Mouse (Mus musculus) heart, adult 2 months (tissue): ENCODE results near the gene A630095N17Rik.

Experiments
- CTCF ChIP-seq: fragments of 200-600 bp; IDR thresholded peaks from 2 replicates; pipeline ENCODE4 v1.8.1; 2022; ENCODE audit warnings: antibody characterized with exemption, mild to moderate bottlenecking, moderate library complexity
- POLR2A ChIP-seq: fragments of 200-500 bp; IDR thresholded peaks from 2 replicates; pipeline ENCODE4 v1.6.1; 2011; ENCODE audit warnings: mild to moderate bottlenecking, low read depth, low read length, control low read depth; ENCODE audit not compliant: insufficient read depth

DNA sequence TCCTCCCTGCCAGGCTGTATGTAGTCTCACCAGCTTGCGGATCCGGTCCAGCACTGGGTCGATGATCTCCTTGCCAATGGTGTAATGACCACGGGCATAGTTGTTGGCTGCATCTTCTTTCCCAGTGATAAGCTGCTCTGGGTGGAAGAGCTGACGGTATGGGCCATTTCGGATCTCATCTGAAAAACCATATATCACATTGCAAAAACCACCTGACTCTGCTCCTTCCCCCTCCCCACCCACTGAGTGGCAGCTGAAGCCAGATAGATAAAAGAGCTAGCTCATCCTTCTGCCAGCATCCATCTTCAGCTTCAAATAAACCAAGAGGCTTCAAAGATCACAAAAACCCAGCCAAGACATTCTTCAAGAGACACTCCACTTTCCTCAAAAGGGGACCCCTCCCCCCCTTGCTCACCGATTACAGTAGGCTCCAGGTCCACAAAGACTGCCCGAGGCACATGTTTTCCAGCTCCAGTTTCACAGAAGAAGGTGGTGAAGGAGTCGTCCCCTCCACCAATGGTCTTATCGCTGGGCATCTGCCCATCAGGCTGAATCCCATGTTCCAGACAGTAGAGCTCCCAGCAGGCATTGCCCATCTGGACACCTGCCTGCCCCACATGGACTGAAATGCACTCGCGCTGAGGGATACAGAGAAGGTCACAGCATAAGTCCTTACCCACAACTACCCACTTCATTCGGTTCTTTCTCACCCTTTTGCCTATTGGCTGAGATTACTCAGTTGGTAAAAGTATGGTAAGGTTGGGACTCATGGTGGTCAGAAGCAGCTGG, 14.9 kb downstream of the A630095N17Rik start:
- TF ChIP-seq CTCF (no peak), POLR2A (peak; percentile 55)
